Mouse (Mus musculus) frontal cortex, postnatal 14 days (tissue): ENCODE measurements around the gene Dlx4.

Experiments used
- DNase-seq, 2 experiments: peaks; one replicate each; pipeline ENCODE4 v3.0.0; 2022; ENCODE audit warnings: low spot score in 2 of 2

Gene Dlx4

GRCm38 (mm10) chr11:95104266-95104665 is 41.8 kb downstream of the Dlx4 start:
- DNase-seq: no peak

- no peak for DNase-seq
Measured at GRCm38 (mm10) chr11:95102161-95102904, 43.7 kb downstream of the Dlx4 start.

- no peak for DNase-seq
Measured at GRCm38 (mm10) chr11:95101071-95101788, 44.8 kb downstream of the Dlx4 start.

- no peak for DNase-seq
Measured at GRCm38 (mm10) chr11:95100393-95100792, 45.7 kb downstream of the Dlx4 start.

- DNase-seq: no peak
Measured at GRCm38 (mm10) chr11:95098346-95099095, 47.5 kb downstream of the Dlx4 start.

- DNase-seq: no peak
Measured at GRCm38 (mm10) chr11:95097889-95098288, 48.2 kb downstream of the Dlx4 start.

GRCm38 (mm10) chr11:95096608-95097373 is 49.3 kb downstream of the Dlx4 start:
- DNase-seq: no peak

- no peak for DNase-seq
Measured at GRCm38 (mm10) chr11:95095596-95095995, 50.5 kb downstream of the Dlx4 start.

- no peak for DNase-seq
Measured at GRCm38 (mm10) chr11:95093077-95093476, 53.0 kb downstream of the Dlx4 start.
